Mouse (Mus musculus): ENCODE results near the gene Rnf5. TPM values are rescaled to one million over a fixed set of nuclear protein-coding genes. Genes with fewer than 3 reads are reported as not detected.

Gene Rnf5
- polyA plus RNA-seq, 1 experiment from 2014 or later: 139 TPM

DNA sequence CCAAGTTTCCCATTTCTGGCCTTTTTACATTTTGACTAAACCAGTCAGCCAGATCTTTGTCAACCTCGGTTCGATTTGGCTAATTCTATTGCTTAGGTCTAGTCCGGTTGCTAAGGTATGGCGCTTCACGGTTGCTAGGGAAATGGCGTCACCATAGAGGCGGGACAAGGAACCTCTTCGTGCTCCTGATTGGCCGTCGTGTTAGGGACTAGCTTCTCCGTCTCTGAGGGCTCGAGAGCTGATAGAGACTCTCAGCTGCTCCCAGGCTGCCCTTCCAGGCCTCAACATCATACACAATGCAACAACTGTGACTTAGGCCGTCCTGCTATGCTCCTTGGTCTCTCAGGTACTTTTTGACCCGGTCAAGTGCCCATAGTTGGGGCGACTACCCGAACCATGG is 41.1 kb upstream of the Rnf5 start, which contains the start of gene Fkbpl:
Fkbpl (plus strand) TSS at position 157 of the 400 bp plus-strand sequence.
- WGBS: under 1% methylated on average over 16 of the region's 16 CpGs
- no peaks in the 10 kb centered on the region for H3K9me3 ChIP-seq
- peak; percentile 70 for ATAC-seq (ENCODE audit: insufficient number of reproducible peaks, insufficient read depth, low FRiP score, low TSS enrichment)
- peak within 1 kb of the TSS; percentile 63; the same call in 1 of the 2 replicates for H3K27ac ChIP-seq
- peaks cover 41% of the 10 kb centered on the region for H3K4me1 ChIP-seq
- peak within 1 kb of the TSS; percentile 75 for H3K9ac ChIP-seq
- H3K27me3 ChIP-seq: no peaks in the 10 kb centered on the region
- peak within 1 kb of the TSS; percentile 76 for H3K4me2 ChIP-seq (replicated peaks)
- peaks cover 8% of the 10 kb centered on the region for H3K36me3 ChIP-seq
- peak within 1 kb of the TSS; percentile 67 for H3K4me3 ChIP-seq

DNA sequence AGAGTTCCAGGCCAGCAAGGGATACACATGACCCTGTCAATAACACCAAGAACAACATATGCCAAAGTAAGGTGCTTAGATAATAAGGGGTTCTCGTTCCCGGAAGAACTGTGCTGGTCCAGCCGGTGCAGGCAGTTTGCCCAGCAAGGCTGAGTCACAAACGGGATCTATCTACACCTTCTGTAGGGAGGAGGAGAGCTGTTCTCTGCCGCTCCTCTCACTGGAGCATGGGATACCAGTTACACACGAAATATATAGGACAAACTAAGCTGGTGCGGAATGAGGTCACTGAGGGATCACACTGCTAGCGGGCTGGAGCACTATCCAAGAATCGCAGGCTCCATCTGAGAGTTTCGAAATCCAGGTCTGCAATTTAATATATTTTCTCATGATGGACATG is 40.5 kb upstream of the Rnf5 start:
- 0 out of 2 replicates have a peak overlapping the region, but pooled peaks have one; percentile 2 for H3K27ac ChIP-seq
- 80% methylated on average over 10 of the region's 10 CpGs for WGBS
- H3K36me3 ChIP-seq: peaks cover 1% of the 10 kb centered on the region; the same call in 1 of the 2 replicates
- no peak overlapping the region for H3K9ac ChIP-seq
- no peak overlapping the region for H3K4me3 ChIP-seq
- ATAC-seq (ENCODE audit: insufficient number of reproducible peaks, insufficient read depth, low FRiP score, low TSS enrichment): no peak
- H3K27me3 ChIP-seq: no peaks in the 10 kb centered on the region
- H3K4me2 ChIP-seq (replicated peaks): no peak overlapping the region
- peaks cover 41% of the 10 kb centered on the region for H3K4me1 ChIP-seq
- H3K9me3 ChIP-seq: no peaks in the 10 kb centered on the region

DNA sequence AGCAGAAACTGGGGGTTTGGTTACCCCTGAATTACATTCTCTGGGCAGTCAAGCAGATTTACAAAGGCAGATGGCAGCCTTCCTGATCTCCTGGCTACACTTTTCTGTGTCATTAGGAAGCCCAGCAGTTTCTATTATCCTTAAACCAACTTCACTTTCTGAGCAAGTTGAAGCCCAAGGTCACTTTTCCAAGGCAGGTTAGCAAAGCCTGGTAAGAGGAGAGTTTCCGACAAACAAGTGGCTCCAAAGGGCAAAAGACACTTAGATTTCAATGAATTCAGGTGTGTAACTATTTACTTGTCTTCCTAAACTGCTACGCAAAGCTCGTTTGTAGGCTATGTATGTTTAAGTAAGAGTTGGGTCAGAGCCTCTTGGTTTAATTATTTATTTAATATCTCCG is 39.9 kb upstream of the Rnf5 start:
- no peak overlapping the region for H3K4me3 ChIP-seq
- no peaks in the 10 kb centered on the region for H3K9me3 ChIP-seq
- H3K4me1 ChIP-seq: peaks cover 37% of the 10 kb centered on the region
- no peaks in the 10 kb centered on the region for H3K27me3 ChIP-seq
- no peak overlapping the region for H3K27ac ChIP-seq
- 89% methylated on average over 4 of the region's 4 CpGs for WGBS
- ATAC-seq (ENCODE audit: insufficient number of reproducible peaks, insufficient read depth, low FRiP score, low TSS enrichment): no peak
- no peak overlapping the region for H3K9ac ChIP-seq
- no peaks in the 10 kb centered on the region for H3K36me3 ChIP-seq
- no peak overlapping the region for H3K4me2 ChIP-seq (replicated peaks)

DNA sequence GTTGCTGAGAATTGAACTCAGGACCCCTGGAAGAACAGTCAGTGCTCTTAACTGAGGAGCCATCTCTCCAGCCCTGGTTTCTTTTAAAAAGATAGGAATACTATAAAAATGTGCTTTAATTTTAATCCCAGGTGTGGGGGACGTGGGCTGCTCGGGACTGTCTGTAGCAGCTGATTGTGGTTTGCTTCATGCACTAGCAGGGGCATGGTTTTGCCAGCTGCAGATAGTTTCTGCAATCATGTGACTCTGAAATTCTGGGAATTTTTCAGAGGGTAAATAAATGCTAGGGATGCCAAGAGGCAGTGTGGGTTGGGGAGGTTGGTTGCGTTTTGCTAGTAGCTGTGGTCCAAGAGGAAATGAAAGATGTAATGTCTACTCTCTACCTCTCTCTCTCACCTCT is 38.5 kb upstream of the Rnf5 start:
- ATAC-seq (ENCODE audit: insufficient number of reproducible peaks, insufficient read depth, low FRiP score, low TSS enrichment): no peak
- H3K4me2 ChIP-seq (replicated peaks): no peak overlapping the region
- H3K36me3 ChIP-seq: no peaks in the 10 kb centered on the region
- H3K9ac ChIP-seq: no peak overlapping the region
- H3K4me3 ChIP-seq: no peak overlapping the region
- H3K27me3 ChIP-seq: no peaks in the 10 kb centered on the region
- 59% methylated on average over 3 of the region's 3 CpGs for WGBS
- no peaks in the 10 kb centered on the region for H3K9me3 ChIP-seq
- peak overlapping the region; percentile 90 for H3K27ac ChIP-seq
- H3K4me1 ChIP-seq: peaks cover 29% of the 10 kb centered on the region

DNA sequence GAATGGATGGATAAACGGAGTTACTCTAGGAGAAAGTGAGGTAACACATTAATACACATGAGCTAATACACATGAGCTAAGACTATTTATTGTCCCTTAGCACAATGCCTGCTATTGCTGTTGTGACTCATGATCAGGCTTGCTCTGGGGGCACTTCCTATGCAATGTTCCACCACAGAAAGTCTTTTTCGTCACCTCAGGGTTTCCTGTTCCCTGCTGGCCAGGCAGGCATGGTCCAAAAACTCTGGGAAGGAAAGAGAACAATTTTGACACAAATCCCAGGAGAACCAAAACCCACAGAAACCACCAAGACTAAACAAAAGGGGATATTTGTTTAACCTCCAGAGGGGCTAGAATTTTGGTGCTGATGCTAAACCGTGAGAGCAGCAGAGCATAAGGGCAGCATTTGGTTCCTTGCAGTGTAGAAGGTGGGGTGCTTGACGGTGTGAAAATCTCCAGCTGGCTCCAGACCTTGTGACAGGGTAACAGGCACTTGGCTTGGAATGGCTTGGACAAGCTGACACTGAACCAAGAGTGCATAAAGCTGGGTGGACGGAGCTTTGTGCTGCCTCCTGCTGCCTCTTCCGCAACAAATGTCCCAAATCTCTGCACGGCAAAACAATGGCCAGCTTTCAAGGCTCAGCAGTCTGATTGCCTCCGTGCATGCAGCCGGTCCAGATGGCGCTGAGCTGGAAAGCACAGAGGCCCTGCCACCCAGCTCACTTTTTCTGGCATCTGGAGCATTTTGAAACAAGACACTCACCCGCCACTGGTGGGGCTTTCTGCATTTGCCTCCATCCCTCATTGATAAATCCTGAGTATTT is 37.5 kb upstream of the Rnf5 start:
- peak overlapping the region; percentile 9; the same call in 1 of the 2 replicates for H3K4me2 ChIP-seq (replicated peaks)
- no peak for ATAC-seq (ENCODE audit: insufficient number of reproducible peaks, insufficient read depth, low FRiP score, low TSS enrichment)
- WGBS: 15% methylated on average over 11 of the region's 11 CpGs

DNA sequence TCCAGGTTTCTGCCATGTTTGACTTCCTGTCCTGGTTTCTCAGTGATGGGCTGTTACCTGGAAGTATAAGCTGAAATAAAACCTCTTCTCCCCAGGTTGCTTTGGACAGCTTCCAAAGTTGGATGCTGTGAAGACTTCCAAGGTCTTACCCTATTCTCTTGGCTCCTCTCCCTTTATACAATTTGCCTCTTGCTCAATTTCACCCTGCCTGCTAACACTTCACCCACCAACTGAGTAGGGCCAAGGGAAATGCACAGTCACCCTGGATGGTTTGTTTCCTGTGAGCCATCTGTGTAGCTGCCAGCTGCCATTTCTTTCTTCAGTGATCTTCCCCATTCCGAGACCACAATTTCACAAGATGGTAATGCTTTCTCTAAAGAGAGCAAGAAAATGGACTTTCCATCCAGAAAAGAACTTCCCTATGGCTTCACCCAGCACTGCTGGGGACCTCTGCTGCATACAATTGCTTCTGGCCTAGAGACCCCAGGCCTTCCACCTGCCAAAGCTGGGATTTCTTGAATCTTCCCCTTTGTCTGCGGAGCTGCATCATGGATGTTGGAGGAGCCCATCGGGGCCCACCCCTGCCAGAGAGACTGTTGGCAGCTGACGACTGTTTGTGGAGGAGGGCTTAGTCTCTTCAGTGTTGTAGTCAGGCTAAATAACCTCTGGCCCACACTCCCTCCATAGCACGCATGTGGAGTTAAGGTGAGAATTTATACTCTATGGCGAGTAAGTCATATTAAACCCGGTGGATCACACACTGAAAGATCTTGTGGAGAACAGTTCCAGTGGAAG is 36.2 kb upstream of the Rnf5 start:
- Histone ChIP-seq H3K4me1 (peaks cover 17% of the 10 kb centered on the region), H3K36me3 (no peaks in the 10 kb centered on the region), H3K4me3 (no peak overlapping the region), H3K27me3 (no peaks in the 10 kb centered on the region), H3K9ac (no peak overlapping the region), H3K9me3 (no peaks in the 10 kb centered on the region), H3K27ac (no peak overlapping the region), H3K4me2 (replicated peaks) (no peak overlapping the region)
- no peak for ATAC-seq (ENCODE audit: insufficient number of reproducible peaks, insufficient read depth, low FRiP score, low TSS enrichment)
- 82% methylated on average over 7 of the region's 7 CpGs for WGBS

More for the DNA sequence above, 37.5 kb upstream of the Rnf5 start:
- H3K27me3 ChIP-seq: no peaks in the 10 kb centered on the region
- no peaks in the 10 kb centered on the region for H3K9me3 ChIP-seq
- H3K36me3 ChIP-seq: no peaks in the 10 kb centered on the region
- H3K4me1 ChIP-seq: peaks cover 28% of the 10 kb centered on the region
- peak overlapping the region; percentile 90 for H3K27ac ChIP-seq
- H3K4me3 ChIP-seq: 0 out of 2 replicates have a peak overlapping the region, but pooled peaks have one; percentile 5
- H3K9ac ChIP-seq: peak overlapping the region; percentile 28

DNA sequence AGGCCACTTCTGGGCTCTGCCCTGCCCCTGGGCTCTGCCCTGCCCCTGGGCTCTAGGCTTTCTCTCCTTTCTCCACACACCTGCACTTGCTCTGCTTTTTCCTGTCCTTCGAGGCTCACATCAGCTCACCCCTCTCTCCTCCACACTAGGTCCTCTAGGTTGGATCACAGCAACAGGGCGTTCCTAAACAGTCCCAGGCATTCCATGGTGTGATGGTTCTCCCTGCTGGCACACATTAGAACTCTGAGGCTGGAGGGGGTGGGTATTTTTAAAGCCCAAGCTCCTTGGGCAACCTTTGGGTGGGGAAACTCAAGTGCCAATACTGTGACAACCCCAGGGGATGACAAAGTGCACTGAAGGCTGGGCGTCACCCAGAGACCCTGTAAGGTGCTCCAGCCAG is 34.0 kb upstream of the Rnf5 start:
- Histone ChIP-seq H3K4me1 (peaks cover 15% of the 10 kb centered on the region), H3K4me3 (no peak overlapping the region), H3K9ac (no peak overlapping the region), H3K36me3 (no peaks in the 10 kb centered on the region), H3K27ac (no peak overlapping the region), H3K9me3 (no peaks in the 10 kb centered on the region), H3K4me2 (replicated peaks) (no peak overlapping the region), H3K27me3 (peaks cover 12% of the 10 kb centered on the region)
- no peak for ATAC-seq (ENCODE audit: insufficient number of reproducible peaks, insufficient read depth, low FRiP score, low TSS enrichment)
- WGBS: 72% methylated on average over 3 of the region's 3 CpGs

DNA sequence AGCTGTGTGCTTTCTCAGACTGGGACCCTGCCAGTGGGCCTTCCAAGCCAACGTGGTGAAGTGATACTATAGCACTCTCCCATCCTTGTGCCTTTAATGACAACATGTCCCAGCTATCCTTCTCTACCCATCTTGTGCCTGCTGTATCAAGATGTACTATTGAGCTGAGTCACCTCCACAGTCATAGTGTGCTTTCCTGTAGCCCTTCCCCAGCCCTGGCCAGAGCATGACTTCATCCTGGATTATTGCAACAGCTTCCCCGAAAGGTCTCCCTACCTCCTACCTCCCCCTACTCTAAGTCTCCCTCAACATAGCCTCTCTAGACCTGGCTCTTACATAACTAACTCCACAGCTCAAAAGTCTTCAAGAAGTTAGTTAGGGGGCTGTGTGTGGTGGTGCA is 32.2 kb upstream of the Rnf5 start:
- H3K9me3 ChIP-seq: no peaks in the 10 kb centered on the region
- H3K4me1 ChIP-seq: peaks cover 15% of the 10 kb centered on the region
- no peak overlapping the region for H3K4me3 ChIP-seq
- H3K27me3 ChIP-seq: peaks cover 30% of the 10 kb centered on the region
- 72% methylated on average over 2 of the region's 2 CpGs for WGBS
- H3K9ac ChIP-seq: no peak overlapping the region
- no peak overlapping the region for H3K4me2 ChIP-seq (replicated peaks)
- H3K36me3 ChIP-seq: no peaks in the 10 kb centered on the region
- no peak for ATAC-seq (ENCODE audit: insufficient number of reproducible peaks, insufficient read depth, low FRiP score, low TSS enrichment)
- H3K27ac ChIP-seq: no peak overlapping the region

DNA sequence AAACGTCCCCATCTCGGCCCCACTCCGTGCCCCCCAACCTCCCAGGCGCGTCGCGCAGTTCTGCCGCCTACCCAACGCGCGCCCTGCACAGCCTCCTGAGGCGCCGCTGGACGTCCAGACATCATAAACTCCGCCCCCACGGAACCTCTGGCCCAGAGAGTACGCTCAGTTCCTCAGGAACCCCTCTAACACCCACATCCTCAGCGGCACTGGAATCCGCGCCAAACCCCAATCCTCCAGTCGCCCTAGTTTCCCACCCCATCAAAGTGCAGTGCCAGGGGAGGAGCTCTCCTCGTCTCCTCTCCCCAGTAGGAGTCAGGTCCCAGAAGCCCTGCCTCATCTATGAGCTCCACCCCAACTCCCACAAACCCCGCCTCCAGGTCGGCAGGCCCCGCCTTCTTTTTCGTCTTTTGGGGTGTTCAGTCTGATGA is 28.8 kb upstream of the Rnf5 start:
- no peak overlapping the region for H3K27ac ChIP-seq
- peak overlapping the region; percentile 47; the same call in 1 of the 2 replicates for H3K9ac ChIP-seq
- H3K4me1 ChIP-seq: peaks cover 39% of the 10 kb centered on the region
- H3K27me3 ChIP-seq: peaks cover 44% of the 10 kb centered on the region
- 0 out of 2 replicates have a peak, but pooled peaks have one; percentile 16 for ATAC-seq (ENCODE audit: insufficient number of reproducible peaks, insufficient read depth, low FRiP score, low TSS enrichment)
- H3K4me3 ChIP-seq: peak overlapping the region; percentile 34
- H3K36me3 ChIP-seq: no peaks in the 10 kb centered on the region
- WGBS: 2% methylated on average over 26 of the region's 26 CpGs
- peak overlapping the region; percentile 78 for H3K4me2 ChIP-seq (replicated peaks)
- H3K9me3 ChIP-seq: no peaks in the 10 kb centered on the region

DNA sequence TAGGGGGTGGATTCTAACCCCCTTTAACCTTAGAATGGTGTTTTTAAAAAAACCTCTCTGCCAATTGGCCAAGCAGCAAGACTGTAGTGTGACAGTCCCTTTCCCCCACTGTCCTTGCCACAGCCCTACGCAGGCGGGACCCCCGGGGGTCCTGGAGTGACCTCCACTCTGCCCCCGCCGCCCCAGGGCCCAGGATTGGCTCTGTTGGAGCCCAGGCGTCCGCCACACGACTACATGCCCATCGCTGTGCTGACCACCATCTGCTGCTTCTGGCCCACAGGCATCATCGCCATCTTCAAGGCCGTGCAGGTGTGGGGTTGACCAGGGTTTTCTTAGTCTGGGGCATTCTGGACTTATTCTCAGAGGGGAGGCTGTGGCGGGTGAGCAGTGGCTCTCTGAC is 28.2 kb upstream of the Rnf5 start:
- H3K27me3 ChIP-seq: peaks cover 44% of the 10 kb centered on the region
- H3K27ac ChIP-seq: no peak overlapping the region
- H3K36me3 ChIP-seq: no peaks in the 10 kb centered on the region
- 6% methylated on average over 12 of the region's 12 CpGs for WGBS
- peak overlapping the region; percentile 34 for H3K4me3 ChIP-seq
- H3K4me2 ChIP-seq (replicated peaks): peak overlapping the region; percentile 78
- ATAC-seq (ENCODE audit: insufficient number of reproducible peaks, insufficient read depth, low FRiP score, low TSS enrichment): no peak
- H3K9me3 ChIP-seq: no peaks in the 10 kb centered on the region
- peaks cover 39% of the 10 kb centered on the region for H3K4me1 ChIP-seq
- no peak overlapping the region for H3K9ac ChIP-seq

DNA sequence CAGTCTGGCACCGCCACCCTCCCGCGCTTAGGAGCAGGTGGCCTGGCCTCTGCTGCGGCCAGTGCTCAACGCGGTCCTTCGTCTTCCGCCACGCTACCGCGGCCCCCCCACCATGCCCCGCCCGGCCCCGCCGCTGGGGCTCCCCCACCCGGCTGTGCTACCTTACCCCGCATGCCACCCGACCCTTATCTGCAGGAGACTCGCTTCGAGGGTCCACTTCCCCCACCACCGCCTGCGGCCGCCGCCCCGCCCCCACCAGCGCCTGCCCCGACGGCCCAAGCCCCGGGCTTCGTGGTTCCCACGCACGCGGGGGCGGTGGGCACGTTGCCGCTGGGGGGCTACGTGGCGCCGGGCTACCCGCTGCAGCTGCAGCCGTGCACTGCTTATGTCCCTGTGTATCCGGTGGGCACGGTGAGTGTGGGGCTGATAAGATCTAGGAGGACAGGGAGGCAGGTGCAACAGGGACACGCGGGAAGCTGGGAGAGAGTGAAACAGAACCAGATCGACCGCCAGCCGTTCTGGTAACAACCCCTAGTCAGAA is 27.3 kb upstream of the Rnf5 start:
- Histone ChIP-seq H3K36me3 (no peaks in the 10 kb centered on the region), H3K27me3 (peaks cover 44% of the 10 kb centered on the region), H3K4me2 (replicated peaks) (peak overlapping the region; percentile 78), H3K27ac (no peak overlapping the region), H3K4me3 (peak overlapping the region; percentile 34), H3K9ac (peak overlapping the region; percentile 27), H3K9me3 (no peaks in the 10 kb centered on the region), H3K4me1 (peaks cover 46% of the 10 kb centered on the region)
- no peak for ATAC-seq (ENCODE audit: insufficient number of reproducible peaks, insufficient read depth, low FRiP score, low TSS enrichment)
- WGBS: 3% methylated on average over 48 of the region's 48 CpGs
